Mouse (Mus musculus) gastrocnemius, postnatal 36 days (tissue): ENCODE measurements around the gene Slc43a2. TPM values are rescaled to one million over a fixed set of nuclear protein-coding genes. Genes with fewer than 3 reads are reported as not detected.
A peak's percentile ranks its signal among the peaks of the same experiment; 100 is the strongest.

Experiments
- DNase-seq, 2 experiments: peaks; one replicate each; pipeline ENCODE4 v3.0.0; 2022
- intact Hi-C: fragments of 180-260 bp; cut with DNase I; formaldehyde crosslinking; loops from one replicate; pipeline ENCODE4 v1.15.1; 2025
- long read RNA-seq, 2 experiments: library from polyadenylated mRNA; stranded (forward); transcript quantifications; one replicate each; pipeline ENCODE4 v2.0.0; 2021
- total RNA-seq, 2 experiments: library from RNA; stranded (reverse); gene quantifications; 2 replicates each; pipeline ENCODE4 v1.2.3; 2021

The Slc43a2 gene
- total RNA-seq = 10 to 100 TPM; 17.6 to 26.9 TPM
- long read RNA-seq, experiment 1, full-length matches to known transcripts = 3 of 19 reads
- long read RNA-seq, experiment 1, partial matches to known transcripts = 3 of 19 reads
- long read RNA-seq, experiment 1, other reads (novel, unspliced or antisense) = 13 of 19 reads
- long read RNA-seq, experiment 2, full-length matches to known transcripts = 5 of 30 reads
- long read RNA-seq, experiment 2, partial matches to known transcripts = 2 of 30 reads
- long read RNA-seq, experiment 2, other reads (novel, unspliced or antisense) = 23 of 30 reads

DNA sequence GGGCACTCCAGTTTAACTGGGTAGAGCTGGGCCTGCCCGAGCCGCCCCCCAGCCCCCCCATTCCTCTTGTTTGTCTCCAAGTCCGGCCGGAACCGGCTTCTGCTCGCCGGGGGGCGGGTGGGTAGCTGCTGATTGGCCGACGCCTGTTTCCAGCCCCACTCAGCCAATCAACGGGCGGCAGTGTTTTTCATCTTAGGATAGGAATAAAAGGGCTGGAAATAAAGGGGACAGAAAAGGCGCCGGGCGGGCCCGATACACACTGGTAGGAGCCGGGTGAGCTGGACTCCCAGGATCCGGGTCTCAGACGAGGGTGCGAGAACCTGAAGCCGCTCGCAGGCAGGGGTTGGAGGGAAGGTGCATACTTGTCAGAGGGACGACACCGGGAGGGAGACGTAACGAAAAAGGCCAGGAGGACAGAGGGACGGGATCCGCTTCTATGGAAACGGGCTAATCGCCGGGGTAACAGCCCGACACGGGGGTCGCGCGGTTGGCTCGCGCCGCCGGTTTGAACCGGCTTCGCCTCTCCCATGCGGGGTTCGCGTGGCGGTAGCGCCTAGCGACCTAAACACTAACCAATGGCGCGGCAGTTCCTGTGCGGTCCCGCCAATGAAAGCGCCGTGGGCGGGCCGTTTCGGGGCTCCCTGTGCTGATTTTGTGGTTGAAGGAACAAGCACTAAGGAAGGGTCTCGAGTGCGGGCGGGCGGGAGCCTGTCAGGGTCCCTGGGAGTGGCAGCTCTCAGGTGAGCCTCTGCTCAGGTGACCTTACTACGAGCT, at the start of gene Slc43a2:
Gene Slc43a2 (plus strand): TSS at position 226 of the 774 bp plus-strand sequence.
- intact Hi-C loops = no loop called here
- DNase-seq = peak; percentile 88 to 89

DNA sequence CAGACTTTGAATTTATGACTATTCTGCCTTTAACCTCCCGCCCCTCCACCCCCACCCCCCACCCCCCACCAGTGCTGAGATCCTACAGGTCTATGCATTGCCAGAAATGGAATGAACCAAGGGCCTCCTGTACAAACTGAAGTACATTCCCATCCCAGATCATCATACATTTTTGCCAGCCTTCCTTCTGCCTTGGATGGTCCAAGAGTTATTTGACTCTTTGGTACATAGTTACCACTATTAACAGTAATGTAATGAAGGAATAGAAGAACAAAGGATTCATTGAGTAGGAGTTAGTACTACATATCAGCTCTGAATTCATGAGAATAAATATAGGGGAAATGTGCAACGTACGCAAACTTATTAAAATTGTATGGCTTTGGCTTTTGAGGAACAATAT, 45.3 kb upstream of the Slc43a2 start:
- DNase-seq = no peak
- intact Hi-C loops = no loop called here

GRCm38 (mm10) chr11:75486601-75487285, 44.8 kb upstream of the Slc43a2 start, which contains the start of gene Prpf8:
TSS of gene Prpf8 (plus strand) at chr11:75486816.
- intact Hi-C loops = no loop called here
- peak; percentile 93 to 96 for DNase-seq

- intact Hi-C loops = no loop called here
These were observed 44.0 kb upstream of the Slc43a2 start for GRCm38 (mm10) chr11:75487496-75487895.

GRCm38 (mm10) chr11:75494296-75495049, 37.0 kb upstream of the Slc43a2 start:
- intact Hi-C loops = no loop called here
- no peak for DNase-seq

More at GRCm38 (mm10) chr11:75487496-75487895, 44.0 kb upstream of the Slc43a2 start:
- DNase-seq = no peak

- intact Hi-C loops = no loop called here
- no peak for DNase-seq
These were observed 33.4 kb upstream of the Slc43a2 start for GRCm38 (mm10) chr11:75498126-75498525.

- no peak for DNase-seq
- intact Hi-C loops = loop anchor here (5.0 kb wide), 1 partner anchor 106 kb away; no protein-coding TSS in a partner anchor
These were observed 23.3 kb upstream of the Slc43a2 start for GRCm38 (mm10) chr11:75508162-75508561.

GRCm38 (mm10) chr11:75508904-75509303, 22.6 kb upstream of the Slc43a2 start:
- DNase-seq = peak in 1 of 2 experiments; percentile 18
- intact Hi-C loops = loop anchor here (5.0 kb wide), 1 partner anchor 107 kb away; no protein-coding TSS in a partner anchor

- intact Hi-C loops = loop anchor here (5.0 kb wide), 1 partner anchor 108 kb away; no protein-coding TSS in a partner anchor
These were observed 21.5 kb upstream of the Slc43a2 start, which contains the start of gene Rilp for GRCm38 (mm10) chr11:75509741-75510626. TSS of gene Rilp (plus strand) at chr11:75510094.

DNA sequence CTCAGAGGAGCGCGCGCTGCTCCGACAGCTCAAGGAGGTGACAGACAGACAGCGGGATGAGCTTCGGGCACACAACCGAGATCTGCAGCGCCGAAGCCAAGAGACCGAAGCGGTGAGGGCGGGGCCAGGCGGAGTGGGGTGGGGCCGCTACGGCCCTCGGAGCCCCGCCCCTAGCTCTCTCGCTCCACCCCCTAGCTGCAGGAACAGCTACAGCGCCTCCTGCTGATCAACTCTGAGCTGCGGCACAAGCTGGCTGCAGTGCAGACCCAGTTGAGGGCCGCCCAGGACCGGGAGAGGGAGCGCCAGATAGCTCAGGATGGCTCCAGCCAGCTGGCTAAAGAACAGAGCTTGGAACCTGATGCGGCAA, 20.9 kb upstream of the Slc43a2 start:
- peak; percentile 95 to 96 for DNase-seq
- intact Hi-C loops = no loop called here

More at GRCm38 (mm10) chr11:75509741-75510626, 21.5 kb upstream of the Slc43a2 start, which contains the start of gene Rilp:
- peak; percentile 74 to 79 for DNase-seq

GRCm38 (mm10) chr11:75511213-75511612, 20.3 kb upstream of the Slc43a2 start:
- intact Hi-C loops = no loop called here
- DNase-seq = peak; percentile 41 to 51

GRCm38 (mm10) chr11:75512301-75513018, 19.0 kb upstream of the Slc43a2 start:
- intact Hi-C loops = no loop called here
- DNase-seq = no peak

- peak in 1 of 2 experiments; percentile 45 for DNase-seq
- intact Hi-C loops = no loop called here
These were observed 18.2 kb upstream of the Slc43a2 start, which contains the start of gene Scarf1 for GRCm38 (mm10) chr11:75513336-75513735. TSS of gene Scarf1 (plus strand) at chr11:75513540.

DNA sequence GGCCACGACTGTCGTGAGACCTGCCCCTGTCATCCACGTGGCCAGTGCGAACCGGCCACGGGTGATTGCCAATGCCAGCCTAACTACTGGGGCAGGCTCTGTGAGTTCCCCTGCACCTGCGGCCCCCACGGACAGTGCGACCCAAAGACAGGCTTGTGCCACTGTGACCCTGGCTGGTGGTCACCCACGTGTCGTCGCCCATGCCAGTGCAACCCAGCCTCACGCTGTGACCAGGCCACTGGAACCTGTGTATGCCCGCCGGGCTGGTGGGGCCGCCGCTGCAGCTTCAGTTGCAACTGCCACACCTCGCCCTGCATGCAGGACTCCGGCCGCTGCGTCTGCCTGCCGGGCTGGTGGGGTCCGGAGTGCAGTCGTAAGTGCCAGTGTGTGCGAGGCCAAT, 16.3 kb upstream of the Slc43a2 start:
- DNase-seq = no peak
- intact Hi-C loops = no loop called here

DNA sequence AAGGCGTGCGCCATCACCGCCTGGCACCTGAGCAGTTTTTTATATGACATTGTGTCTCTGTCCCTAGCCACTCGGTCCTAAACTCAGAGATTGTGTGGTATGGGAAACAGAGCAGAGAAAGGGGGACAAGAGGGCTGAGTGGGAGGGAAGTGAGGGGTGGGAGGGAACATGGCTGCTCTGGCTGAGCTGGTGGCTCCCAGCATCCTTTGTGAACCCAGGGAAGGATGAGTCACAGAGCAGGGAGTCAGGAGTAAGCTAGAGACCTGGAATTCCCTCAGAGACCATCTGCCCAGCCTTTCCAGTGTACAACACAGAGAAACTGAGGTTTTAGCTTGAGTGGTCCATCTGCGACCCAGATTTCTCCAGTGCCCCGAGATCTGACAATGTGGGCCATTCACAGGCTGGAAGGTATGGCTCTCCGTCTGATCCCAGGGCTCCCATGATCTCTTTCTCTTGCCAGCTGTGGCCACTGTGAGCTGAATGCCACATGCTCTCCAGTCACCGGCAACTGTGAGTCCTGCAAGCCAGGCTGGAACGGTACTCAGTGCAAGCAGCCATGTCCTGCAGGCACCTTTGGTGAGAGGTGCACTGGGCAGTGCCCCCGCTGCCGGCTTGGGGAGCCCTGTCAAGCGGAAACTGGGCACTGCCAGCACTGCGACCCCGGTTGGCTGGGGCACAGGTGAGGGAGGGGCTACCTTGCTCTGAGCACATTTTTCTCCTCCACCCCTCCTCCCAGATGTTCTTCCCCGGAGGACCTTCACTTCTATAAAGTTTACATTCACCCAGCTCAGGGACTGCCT, 11.5 kb upstream of the Slc43a2 start:
- DNase-seq = no peak
- intact Hi-C loops = no loop called here

- DNase-seq = no peak
- intact Hi-C loops = no loop called here
These were observed 9.9 kb upstream of the Slc43a2 start for GRCm38 (mm10) chr11:75521609-75522008.

GRCm38 (mm10) chr11:75522793-75523192, 8.7 kb upstream of the Slc43a2 start:
- no peak for DNase-seq
- intact Hi-C loops = no loop called here
